Comparison of ENCODE assay signal across 14 mouse cellular contexts in the genomic region with DNA sequence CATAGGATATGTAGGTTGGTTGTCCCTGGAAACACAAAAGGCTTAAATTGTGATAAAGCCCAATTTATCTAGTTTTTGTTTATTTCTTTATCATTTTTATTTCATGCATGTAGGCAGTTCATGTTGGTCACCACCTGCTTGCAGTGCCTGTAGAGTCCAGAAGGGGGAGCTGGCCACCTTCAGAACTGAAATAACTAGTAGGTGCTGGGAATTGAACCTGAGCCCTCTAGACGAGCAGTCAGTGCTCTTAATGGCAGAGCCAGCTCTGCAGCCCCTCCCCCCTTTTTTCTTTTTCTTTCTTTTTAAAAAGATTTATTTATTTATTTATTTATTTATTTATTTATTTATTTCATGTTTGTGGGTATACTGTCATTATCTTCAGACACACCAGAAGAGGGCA. TPM values are rescaled to one million over a fixed set of nuclear protein-coding genes. Genes with fewer than 3 reads are reported as not detected.
DNase-seq lines count a peak whose midpoint lies in the region; ATAC-seq and TF ChIP-seq lines count a peak whose summit lies in the region.
"Had no signal": no experiment of that assay in that cellular context is flagged by ENCODE, and none has a peak within 500 bp of the region (broad histone marks: within the 10 kb centered on the region; RNA-seq: fewer than 3 reads in every experiment).

No protein-coding gene starts in this region.

- TF ChIP-seq CTCF in intestine, postnatal 0 days (IDR thresholded peaks at IDR 0.05; ENCODE audit: low read depth), result peak; percentile 52

- no peak for ATAC-seq in intestine, postnatal 0 days
- ATAC-seq in intestine, embryonic 15.5 days, result no peak
- ATAC-seq: forebrain, embryonic 16.5 days; Patski had no signal

- no peak overlapping the region for H3K4me3 ChIP-seq in intestine, postnatal 0 days (ENCODE audit: low read depth, low read length)
- H3K4me3 ChIP-seq in intestine, embryonic 15.5 days (replicated peaks), result no peak overlapping the region
- no peak overlapping the region for H3K4me3 ChIP-seq in limb, embryonic 10.5 days
- H3K4me3 ChIP-seq: embryonic facial prominence, embryonic 12.5 days; liver, embryonic 15.5 days had no signal

- no peak overlapping the region for H3K9ac ChIP-seq in intestine, postnatal 0 days (ENCODE audit: low read depth, low read length)
- H3K9ac ChIP-seq in intestine, embryonic 15.5 days, result no peak overlapping the region
- H3K9ac ChIP-seq: embryonic facial prominence, embryonic 12.5 days; liver, embryonic 15.5 days had no signal

- no peak overlapping the region for H3K4me2 ChIP-seq in intestine, postnatal 0 days (replicated peaks; ENCODE audit: low read depth)
- no peak overlapping the region for H3K4me2 ChIP-seq in intestine, embryonic 15.5 days (replicated peaks)
- H3K4me2 ChIP-seq: embryonic facial prominence, embryonic 12.5 days; heart, embryonic 11.5 days; liver, embryonic 15.5 days had no signal

- H3K36me3 ChIP-seq in intestine, postnatal 0 days (ENCODE audit: control insufficient read depth, insufficient read depth), result no peaks in the 10 kb centered on the region
- no peaks in the 10 kb centered on the region for H3K36me3 ChIP-seq in intestine, embryonic 15.5 days
- H3K36me3 ChIP-seq in limb, embryonic 10.5 days, result no peaks in the 10 kb centered on the region
- H3K36me3 ChIP-seq: embryonic facial prominence, embryonic 12.5 days; liver, embryonic 15.5 days had no signal

- WGBS in intestine, postnatal 0 days, result 80% methylated on average over 1 of the region's 1 CpGs
- 73% methylated on average over 1 of the region's 1 CpGs for WGBS in intestine, embryonic 15.5 days
- 90% methylated on average over 1 of the region's 1 CpGs for WGBS in limb, embryonic 10.5 days

- H3K9me3 ChIP-seq in intestine, postnatal 0 days (ENCODE audit: control insufficient read depth), result no peaks in the 10 kb centered on the region
- H3K9me3 ChIP-seq in intestine, embryonic 15.5 days, result no peaks in the 10 kb centered on the region
- H3K9me3 ChIP-seq in limb, embryonic 10.5 days (replicated peaks), result no peaks in the 10 kb centered on the region
- H3K9me3 ChIP-seq: embryonic facial prominence, embryonic 12.5 days; liver, embryonic 15.5 days had no signal

- no peak overlapping the region for H3K27ac ChIP-seq in intestine, postnatal 0 days (ENCODE audit: low read depth, low read length)
- H3K27ac ChIP-seq in intestine, embryonic 15.5 days, result no peak overlapping the region
- no peak overlapping the region for H3K27ac ChIP-seq in limb, embryonic 10.5 days
- H3K27ac ChIP-seq: embryonic facial prominence, embryonic 12.5 days; liver, embryonic 15.5 days had no signal

- 0 out of 2 replicates have a peak, but pooled peaks cover 13% of the 10 kb centered on the region for H3K27me3 ChIP-seq in intestine, postnatal 0 days (replicated peaks; ENCODE audit: control insufficient read depth, insufficient read depth, low read length)
- peaks cover 11% of the 10 kb centered on the region for H3K27me3 ChIP-seq in intestine, embryonic 15.5 days (replicated peaks)
- H3K27me3 ChIP-seq in limb, embryonic 10.5 days (ENCODE audit: low read depth, poor library complexity, severe bottlenecking), result peaks cover 19% of the 10 kb centered on the region

- H3K4me1 ChIP-seq in intestine, postnatal 0 days (replicated peaks; ENCODE audit: control insufficient read depth, insufficient read depth, low read length), result no peaks in the 10 kb centered on the region
- H3K4me1 ChIP-seq in intestine, embryonic 15.5 days (replicated peaks), result no peaks in the 10 kb centered on the region
- no peaks in the 10 kb centered on the region for H3K4me1 ChIP-seq in limb, embryonic 10.5 days
- H3K4me1 ChIP-seq: embryonic facial prominence, embryonic 12.5 days; liver, embryonic 15.5 days had no signal

- peak; percentile 19 for DNase-seq in 3T3-L1 (ENCODE audit: low read depth, low spot score)
- peak; percentile 60 for DNase-seq in ES-CJ7 (ENCODE audit: low read depth, low spot score)
- peak; percentile 23 for DNase-seq in limb, embryonic 10.5 days (ENCODE audit: low spot score)
- DNase-seq in layer of hippocampus, postnatal 36 days, result no peak
- DNase-seq in layer of hippocampus, postnatal 14 days (ENCODE audit: low spot score in 2 of 2), result no peak
- no peak for DNase-seq in adrenal gland, postnatal 14 days
- DNase-seq: midbrain, embryonic 14.5 days had no signal

RNA-seq across cellular contexts. Expression of gene Kcnk13, which starts 9.4 kb away (rescaled TPM):
- 0.43 and 0.47 TPM in 2 replicates for polyA plus RNA-seq in intestine, postnatal 0 days (2015; fragmentation: Nextera tagmentation; extraction: Ambion mirVana)
- polyA plus RNA-seq in intestine, embryonic 15.5 days (2015; fragmentation: Nextera tagmentation; extraction: Ambion mirVana), result 0.53 and 0.72 TPM in 2 replicates
- polyA plus RNA-seq in limb, embryonic 10.5 days (2016; fragmentation: Nextera tagmentation; extraction: Ambion mirVana), result 0.13 and 0.44 TPM in 2 replicates
- total RNA-seq in layer of hippocampus, postnatal 36 days (2021), result 1 to 10 TPM; 7.4 TPM
- total RNA-seq in layer of hippocampus, postnatal 14 days (2021), result 1 to 10 TPM; 3.0 to 3.5 TPM
- total RNA-seq in adrenal gland, postnatal 14 days (2021), result 1.0 TPM in 2 replicates
- polyA plus RNA-seq: Patski had no signal

Comparison
In these comparisons a context has a peak if more than half of its experiments do, and no peak if none do; other contexts are left out.
1. DNase-seq: peak in 3T3-L1 (single experiment), ES-CJ7 (single experiment) and limb, embryonic 10.5 days (single experiment); none in layer of hippocampus, postnatal 36 days (0 of 2), layer of hippocampus, postnatal 14 days (0 of 2) and adrenal gland, postnatal 14 days (single experiment).